Mouse (Mus musculus) megakaryocyte-erythroid progenitor cell, adult 5-6 weeks (primary cell): ENCODE data around the gene Drc7. TPM values are rescaled to one million over a fixed set of nuclear protein-coding genes. Genes with fewer than 3 reads are reported as not detected.
A peak's percentile ranks its signal among the peaks of the same experiment; 100 is the strongest.
"Not testable (repeated sequence)": the region's sequence is repeated elsewhere in the genome, so short reads cannot be mapped to it uniquely, and the experiment has no call there.

ENCODE experiments used
- ATAC-seq: replicated peaks from 2 replicates; pipeline ENCODE4 v1.8.0; 2016; ENCODE audit warnings: mild to moderate bottlenecking, inconsistent platforms; ENCODE audit not compliant: severe bottlenecking, poor library complexity, low FRiP score, low TSS enrichment
- total RNA-seq, 2 experiments: library from RNA; stranded (forward) in 1 of 2; stranded (reverse) in 1 of 2; fragments of 200-1000, 215-1000 nt in 1 of 2; fragments of >200 nt in 1 of 2; fragmentation: Nextera tagmentation in 1 of 2; gene quantifications; 2 replicates each; pipeline ENCODE4 v1.2.3; 2014 to 2017

Drc7 gene
- total RNA-seq (2014; fragmentation: Nextera tagmentation) (0.68 TPM in 1 of 2 replicates, not detected in the other), total RNA-seq (2017) (0.84 and 2.0 TPM in 2 replicates)

GRCm38 (mm10) chr8:95054927-95055510 is at the start of gene Drc7:
Drc7 (plus strand) TSS chr8:95055103.
- 0 out of 2 replicates have a peak, but pooled peaks have one; percentile 20 for ATAC-seq

GRCm38 (mm10) chr8:95012442-95012919 is 42.4 kb upstream of the Drc7 start:
- ATAC-seq: no peak

- ATAC-seq: no peak
These were observed 39.0 kb upstream of the Drc7 start for GRCm38 (mm10) chr8:95015866-95016265.

GRCm38 (mm10) chr8:95016684-95017083 is 38.2 kb upstream of the Drc7 start:
- ATAC-seq: no peak

GRCm38 (mm10) chr8:95017451-95017850 is 37.5 kb upstream of the Drc7 start, which contains the start of gene Adgrg3:
Adgrg3 (plus strand) TSS chr8:95017692.
- no peak for ATAC-seq

GRCm38 (mm10) chr8:95017969-95018635 is 36.8 kb upstream of the Drc7 start:
- no peak for ATAC-seq

- peak; percentile 66 for ATAC-seq
These were observed 34.6 kb upstream of the Drc7 start for GRCm38 (mm10) chr8:95020293-95020777.

GRCm38 (mm10) chr8:95020821-95021220 is 34.1 kb upstream of the Drc7 start:
- peak; percentile 26; the same call in 1 of the 2 replicates for ATAC-seq

GRCm38 (mm10) chr8:95023201-95023600 is 31.7 kb upstream of the Drc7 start:
- ATAC-seq: no peak

GRCm38 (mm10) chr8:95024387-95024786 is 30.5 kb upstream of the Drc7 start:
- ATAC-seq: no peak

GRCm38 (mm10) chr8:95025421-95025820 is 29.5 kb upstream of the Drc7 start:
- ATAC-seq: no peak

GRCm38 (mm10) chr8:95028391-95028790 is 26.5 kb upstream of the Drc7 start:
- ATAC-seq: not testable (repeated sequence)

GRCm38 (mm10) chr8:95037106-95037925 is 17.6 kb upstream of the Drc7 start:
- peak; percentile 64 for ATAC-seq

- no peak for ATAC-seq
These were observed 12.8 kb upstream of the Drc7 start for GRCm38 (mm10) chr8:95041883-95042784.

- no peak for ATAC-seq
These were observed 10.1 kb upstream of the Drc7 start for GRCm38 (mm10) chr8:95044811-95045210.

GRCm38 (mm10) chr8:95046982-95047381 is 7.9 kb upstream of the Drc7 start:
- no peak for ATAC-seq

- ATAC-seq: no peak
These were observed 6.8 kb upstream of the Drc7 start for GRCm38 (mm10) chr8:95047884-95048680.

GRCm38 (mm10) chr8:95049636-95050035 is 5.3 kb upstream of the Drc7 start:
- no peak for ATAC-seq
